Mouse (Mus musculus) megakaryocyte, embryonic 14.5 days (primary cell): ENCODE measurements around the gene Hrnr.

Experiments used
- FLI1 ChIP-seq: IDR thresholded peaks from 2 replicates; pipeline ENCODE4 v1.6.1; 2012; ENCODE audit warnings: low read length, inconsistent platforms, mixed read lengths
- GATA1 ChIP-seq: IDR thresholded peaks from 3 replicates; pipeline ENCODE4 v1.6.1; 2012; ENCODE audit warnings: mixed read lengths, low read length, inconsistent platforms, borderline replicate concordance

GRCm38 (mm10) chr3:93297542-93297941 is 22.0 kb upstream of the Hrnr start:
- TF ChIP-seq GATA1 (no peak), FLI1 (no peak)
